Mouse (Mus musculus) kidney, postnatal 14 days (tissue): ENCODE results near the gene Gng3.
A peak's percentile ranks its signal among the peaks of the same experiment; 100 is the strongest.
"Not testable (repeated sequence)": the region's sequence is repeated elsewhere in the genome, so short reads cannot be mapped to it uniquely, and the experiment has no call there.

Experiments
- DNase-seq: peaks from one replicate; pipeline ENCODE4 v3.0.0; 2022; ENCODE audit warnings: mixed read lengths

The Gng3 gene

DNA sequence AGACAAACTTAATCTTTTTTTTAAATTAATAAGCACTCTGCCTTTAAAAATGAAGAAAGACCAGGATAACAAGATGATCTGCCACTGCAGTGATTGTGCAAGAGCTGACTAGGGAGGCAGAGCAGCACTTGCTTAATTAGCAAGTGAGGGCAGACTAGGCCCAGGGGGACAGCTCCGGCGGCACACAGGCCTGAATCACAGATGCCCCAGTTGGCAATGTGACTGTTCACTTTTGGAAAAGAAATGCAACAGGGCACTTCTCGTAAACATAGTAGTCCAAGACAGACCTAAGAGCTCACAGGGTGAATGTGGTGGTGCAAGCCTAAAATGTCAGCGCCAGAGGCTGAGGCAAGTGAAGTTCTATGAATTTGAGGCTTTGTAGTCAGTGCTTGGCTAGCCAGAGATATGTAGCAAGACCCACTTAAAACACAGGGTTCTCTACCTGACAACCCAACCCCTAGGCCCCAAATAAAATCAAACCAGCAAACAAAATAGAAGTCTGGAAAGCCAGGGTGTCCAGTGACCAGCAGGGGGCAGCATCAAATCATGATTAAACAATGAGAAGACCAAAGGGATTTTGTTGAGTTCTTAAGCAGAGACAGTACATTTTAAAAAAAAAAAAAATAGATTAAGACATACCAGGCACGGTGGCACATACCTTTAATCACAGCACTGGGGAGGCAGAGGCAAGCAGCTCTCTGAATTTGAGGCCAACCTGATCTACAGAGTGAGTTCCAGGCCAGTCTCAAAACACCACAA, 5.6 kb upstream of the Gng3 start:
- peak; percentile 82 for DNase-seq

- DNase-seq: no peak
Measured at GRCm38 (mm10) chr19:8842961-8843360, 4.0 kb upstream of the Gng3 start.

DNA sequence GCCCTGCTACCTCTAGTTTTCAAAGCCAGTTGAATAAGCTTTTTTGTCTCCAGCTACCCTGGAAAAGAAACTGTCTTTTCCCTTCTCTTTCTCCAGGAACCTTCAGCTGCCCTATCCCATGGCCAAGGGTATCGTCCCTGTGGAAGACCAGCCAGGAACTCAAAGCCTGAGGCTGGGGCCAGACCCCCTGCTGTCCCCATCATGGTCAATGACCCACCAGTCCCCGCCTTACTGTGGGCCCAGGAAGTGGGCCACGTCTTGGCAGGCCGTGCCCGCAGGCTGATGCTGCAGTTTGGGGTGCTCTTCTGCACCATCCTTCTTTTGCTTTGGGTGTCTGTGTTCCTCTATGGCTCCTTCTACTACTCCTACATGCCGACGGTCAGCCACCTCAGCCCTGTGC, 2.0 kb upstream of the Gng3 start:
- DNase-seq: no peak

- DNase-seq: peak; percentile 88
Measured at GRCm38 (mm10) chr19:8839908-8840791, 1.2 kb upstream of the Gng3 start.

GRCm38 (mm10) chr19:8838041-8838730, 808 bp downstream of the Gng3 start:
- DNase-seq: peak; percentile 82

- DNase-seq: peak; percentile 89
Measured at GRCm38 (mm10) chr19:8837251-8837791, 1.7 kb downstream of the Gng3 start, which contains the start of gene Bscl2. TSS of gene Bscl2 (plus strand) at chr19:8837467.

DNA sequence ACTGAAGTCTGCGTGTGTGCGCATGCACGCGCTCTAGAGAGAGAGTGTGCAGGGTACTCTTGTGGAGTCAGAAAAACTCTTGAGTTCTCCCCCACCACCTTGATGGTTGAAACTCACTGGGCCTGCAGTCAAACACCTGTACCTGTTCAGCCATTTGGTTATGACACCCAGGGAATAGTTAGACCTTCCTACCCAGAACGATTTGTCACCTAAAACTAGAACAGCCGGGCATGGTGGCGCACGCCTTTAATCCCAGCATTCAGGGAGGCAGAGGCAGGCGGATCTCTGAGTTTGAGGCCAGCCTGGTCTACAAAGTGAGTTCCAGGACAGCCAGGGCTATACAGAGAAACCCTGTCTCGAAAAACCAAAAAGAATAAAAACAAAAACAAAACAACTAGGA, 2.7 kb downstream of the Gng3 start:
- not testable (repeated sequence) for DNase-seq

DNA sequence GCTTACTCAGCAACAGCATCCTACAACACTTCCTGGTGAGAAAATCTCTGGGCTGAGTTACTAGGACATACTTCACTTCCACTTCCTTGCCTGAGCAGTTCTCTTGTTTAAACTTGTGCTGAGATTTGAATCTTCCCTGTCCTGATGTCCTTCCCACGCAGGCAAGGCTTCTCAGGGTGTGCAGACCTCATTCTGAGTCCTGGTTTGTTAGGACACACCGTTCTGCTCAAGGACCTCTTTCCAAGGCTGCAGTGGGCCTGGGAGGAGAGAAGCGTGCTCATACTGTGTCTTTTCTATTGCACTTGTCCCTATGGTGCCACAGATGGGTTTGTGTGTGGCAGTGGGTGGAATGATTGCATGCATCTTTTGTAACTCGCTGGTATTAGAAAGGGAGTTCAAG, 6.0 kb downstream of the Gng3 start:
- DNase-seq: no peak

- no peak for DNase-seq
Measured at GRCm38 (mm10) chr19:8831262-8831661, 7.7 kb downstream of the Gng3 start.

GRCm38 (mm10) chr19:8830664-8831063, 8.3 kb downstream of the Gng3 start:
- no peak for DNase-seq

- no peak for DNase-seq
Measured at GRCm38 (mm10) chr19:8829660-8830059, 9.3 kb downstream of the Gng3 start, which contains the start of gene AC129217.1. TSS of gene AC129217.1 (plus strand) at chr19:8829773.

GRCm38 (mm10) chr19:8822696-8823095, 16.3 kb downstream of the Gng3 start:
- DNase-seq: no peak

GRCm38 (mm10) chr19:8821146-8821545, 17.8 kb downstream of the Gng3 start:
- peak; percentile 53 for DNase-seq

DNA sequence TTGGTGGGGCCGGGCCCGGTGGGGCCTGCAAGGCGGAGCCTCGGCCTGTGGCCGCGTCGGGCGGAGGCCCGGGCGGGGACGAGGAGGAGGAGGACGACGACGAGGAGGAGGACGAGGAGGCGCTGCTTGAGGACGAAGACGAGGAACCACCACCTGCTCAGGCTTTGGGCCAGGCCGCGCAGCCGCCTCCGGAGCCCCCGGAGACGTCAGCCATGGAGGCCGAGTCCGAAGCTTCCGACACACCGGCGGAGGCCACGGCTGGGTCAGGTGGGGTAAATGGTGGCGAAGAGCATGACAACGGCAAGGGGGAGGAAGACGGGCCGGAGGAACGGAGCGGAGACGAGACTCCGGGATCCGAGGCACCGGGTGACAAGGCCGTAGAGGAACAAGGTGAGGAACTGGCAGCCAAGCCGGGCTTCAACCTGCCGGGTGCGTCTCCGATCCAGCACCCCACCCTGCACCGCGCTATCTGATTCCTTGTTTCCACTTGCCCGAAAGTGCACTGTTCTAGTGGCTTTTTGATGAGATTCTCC, 18.5 kb downstream of the Gng3 start:
- DNase-seq: no peak

- peak; percentile 99 for DNase-seq
Measured at GRCm38 (mm10) chr19:8819596-8820423, 19.2 kb downstream of the Gng3 start, which contains the start of gene Hnrnpul2. TSS of gene Hnrnpul2 (plus strand) at chr19:8820010.

DNA sequence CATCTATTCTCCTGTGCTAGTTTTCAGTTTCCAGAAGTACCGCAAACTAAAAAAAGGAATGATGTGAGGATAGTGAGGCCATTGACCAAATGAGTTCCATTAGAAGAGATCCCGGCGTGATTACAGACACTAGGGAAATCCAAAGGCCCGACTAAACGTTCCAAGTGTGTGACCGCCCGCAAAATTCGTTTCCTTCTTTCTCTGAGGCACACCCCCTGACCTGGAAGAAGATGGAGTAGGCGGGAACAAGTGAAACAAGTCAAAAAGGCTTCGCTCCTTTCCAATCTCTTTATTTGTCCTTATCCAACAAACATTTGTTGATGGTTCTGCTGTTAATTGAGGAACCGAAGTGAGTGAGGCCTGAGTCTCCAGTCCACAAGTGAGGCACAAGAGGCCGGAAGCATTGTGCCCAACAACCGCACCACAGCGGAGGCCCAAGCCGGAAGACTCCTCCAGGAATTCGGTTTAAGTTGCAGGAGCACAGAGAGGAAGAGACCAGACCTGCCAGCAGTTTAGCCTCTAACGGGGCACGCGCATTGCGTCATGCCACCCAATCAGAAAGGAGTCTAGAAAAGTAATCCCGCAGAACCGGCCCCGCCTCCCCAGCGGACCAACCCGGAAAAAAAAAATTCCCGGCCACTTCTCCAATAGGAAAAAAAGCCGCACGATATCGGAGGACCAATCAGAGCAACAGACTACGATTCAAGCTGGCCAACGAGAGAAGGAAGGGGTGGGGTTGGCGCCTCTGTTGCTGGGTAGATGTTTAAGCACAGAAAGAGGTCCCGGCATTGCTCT, 20.0 kb downstream of the Gng3 start, which contains the start of gene Ttc9c:
Gene Ttc9c (minus strand): TSS at position 533 of the 795 bp plus-strand sequence.
- peak; percentile 99 for DNase-seq

- DNase-seq: no peak
Measured at GRCm38 (mm10) chr19:8818301-8818798, 20.6 kb downstream of the Gng3 start.

- no peak for DNase-seq
Measured at GRCm38 (mm10) chr19:8817001-8817400, 22.0 kb downstream of the Gng3 start.

GRCm38 (mm10) chr19:8815812-8816211, 23.2 kb downstream of the Gng3 start:
- DNase-seq: peak; percentile 61

- no peak for DNase-seq
Measured at GRCm38 (mm10) chr19:8806810-8807209, 32.2 kb downstream of the Gng3 start.
